Mouse (Mus musculus) embryonic fibroblast, embryonic 13.5 days (primary cell): ENCODE results near the gene Chaf1a.

Source experiments
- CTCF ChIP-seq: IDR thresholded peaks from 2 replicates; pipeline ENCODE4 v1.5.1; 2011; ENCODE audit warnings: mild to moderate bottlenecking, control low read depth, low read length, moderate library complexity, borderline replicate concordance; ENCODE audit not compliant: insufficient read depth
- POLR2A ChIP-seq: IDR thresholded peaks from 2 replicates; pipeline ENCODE4 v1.6.1; 2011; ENCODE audit warnings: low read depth, mild to moderate bottlenecking, control low read depth, low read length, moderate library complexity

DNA sequence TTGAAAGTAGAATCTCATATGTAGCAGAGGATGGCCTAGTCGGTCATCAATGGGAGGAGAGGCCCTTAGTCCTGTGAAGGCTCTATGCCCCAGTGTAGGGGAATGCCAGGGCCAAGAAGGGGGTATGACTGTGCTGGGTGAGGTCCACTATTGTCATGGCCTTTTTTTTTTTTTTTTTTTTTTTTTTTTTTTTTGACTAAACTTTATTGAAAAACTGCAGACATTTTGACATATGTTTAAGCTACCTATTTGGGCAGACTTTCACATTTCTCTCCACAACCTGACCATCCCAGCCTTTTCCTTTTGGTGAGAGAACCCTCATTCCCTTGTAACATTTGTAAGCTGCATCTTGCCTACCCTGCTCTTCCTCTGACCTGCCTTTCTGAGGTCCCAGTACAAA lies 52.1 kb downstream of the Chaf1a start:
- TF ChIP-seq POLR2A (no peak), CTCF (no peak)
